Mouse (Mus musculus): Measurements from ENCODE around the gene Nup210. TPM values are rescaled to one million over a fixed set of nuclear protein-coding genes. Genes with fewer than 3 reads are reported as not detected.
A peak's percentile ranks its signal among the peaks of the same experiment; 100 is the strongest.

Gene Nup210
- polyA plus RNA-seq, 1 experiment, result 176 TPM

GRCm38 (mm10) chr6:91068511-91068910, 48.1 kb downstream of the Nup210 start:
- peaks cover 56% of the 10 kb centered on the region for H3K36me3 ChIP-seq (ENCODE audit: control insufficient read depth, insufficient read depth, low read length)
- WGBS, result 95% methylated on average over 1 of the region's 1 CpGs

DNA sequence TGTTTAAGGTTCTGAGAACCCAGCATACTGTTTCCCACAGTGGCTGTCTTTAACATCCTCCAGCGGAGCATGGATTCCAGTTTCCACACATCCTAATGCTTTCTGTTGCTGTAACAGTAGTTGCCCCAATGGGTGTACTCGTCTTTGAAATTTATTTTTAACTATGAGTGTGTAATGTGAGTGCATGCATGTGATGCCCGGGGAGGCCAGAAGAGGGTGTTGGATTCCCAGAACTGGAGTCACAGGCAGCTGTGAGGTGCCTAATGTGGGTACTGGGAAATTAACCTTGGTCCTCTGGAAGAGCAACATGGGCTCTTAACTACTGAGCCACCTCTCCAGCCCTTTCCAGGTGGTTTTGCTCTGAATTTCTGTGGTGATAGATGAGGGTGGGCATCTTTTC, 49.6 kb downstream of the Nup210 start:
- Histone ChIP-seq H3K27me3 (ENCODE audit: control insufficient read depth, insufficient read depth, low read length) (no peaks in the 10 kb centered on the region), H3K27ac (ENCODE audit: insufficient read depth, low read length) (no peak overlapping the region), H3K36me3 (ENCODE audit: control insufficient read depth, insufficient read depth, low read length) (peaks cover 49% of the 10 kb centered on the region), H3K4me1 (ENCODE audit: control insufficient read depth, insufficient read depth, insufficient read length) (no peaks in the 10 kb centered on the region), H3K4me3 (ENCODE audit: extremely low read depth, insufficient read depth, insufficient read length) (no peak overlapping the region)
- 90% methylated on average over 3 of the region's 3 CpGs for WGBS
- DNase-seq (ENCODE audit: low read depth in 1 of 2, low spot score in 2 of 2), result no peak
- no peak for TF ChIP-seq POLR2A (IDR thresholded peaks at IDR 0.05; ENCODE audit: low read depth, low read length)
- TF ChIP-seq CTCF (IDR thresholded peaks at IDR 0.05; ENCODE audit: extremely low read depth, insufficient read depth, insufficient read length, insufficient replicate concordance), result no peak

More at GRCm38 (mm10) chr6:91068511-91068910, 48.1 kb downstream of the Nup210 start:
- no peak for TF ChIP-seq POLR2A (IDR thresholded peaks at IDR 0.05; ENCODE audit: low read depth, low read length)
- TF ChIP-seq CTCF (IDR thresholded peaks at IDR 0.05; ENCODE audit: extremely low read depth, insufficient read depth, insufficient read length, insufficient replicate concordance), result no peak
- Histone ChIP-seq H3K27me3 (ENCODE audit: control insufficient read depth, insufficient read depth, low read length) (no peaks in the 10 kb centered on the region), H3K27ac (ENCODE audit: insufficient read depth, low read length) (no peak overlapping the region), H3K4me1 (ENCODE audit: control insufficient read depth, insufficient read depth, insufficient read length) (no peaks in the 10 kb centered on the region), H3K4me3 (ENCODE audit: extremely low read depth, insufficient read depth, insufficient read length) (no peak overlapping the region)
- DNase-seq (ENCODE audit: low read depth in 1 of 2, low spot score in 2 of 2), result no peak

DNA sequence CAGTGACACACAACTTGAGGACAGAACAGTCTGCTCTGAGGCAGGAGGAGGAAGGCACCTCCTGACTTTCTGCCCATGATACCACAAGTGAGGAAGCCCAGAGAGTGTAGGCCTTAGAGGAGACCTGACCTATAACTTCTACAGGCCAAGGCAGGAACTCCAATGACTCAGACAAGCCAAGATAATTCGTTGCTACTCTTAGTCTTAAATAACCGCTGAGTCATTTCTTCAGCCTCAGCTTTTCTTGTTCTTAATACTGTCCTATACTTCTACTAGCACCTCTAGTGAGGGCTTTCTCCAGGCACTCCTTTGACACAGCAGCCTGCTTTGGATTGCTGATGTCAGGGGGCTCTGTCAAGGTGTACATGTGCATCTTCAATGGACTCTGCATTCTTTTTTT, 55.3 kb downstream of the Nup210 start:
- WGBS, result 56% methylated on average over 2 of the region's 2 CpGs
- Histone ChIP-seq H3K4me3 (ENCODE audit: extremely low read depth, insufficient read depth, insufficient read length) (no peak overlapping the region), H3K36me3 (ENCODE audit: control insufficient read depth, insufficient read depth, low read length) (peaks cover 53% of the 10 kb centered on the region), H3K4me1 (ENCODE audit: control insufficient read depth, insufficient read depth, insufficient read length) (no peaks in the 10 kb centered on the region), H3K27me3 (ENCODE audit: control insufficient read depth, insufficient read depth, low read length) (no peaks in the 10 kb centered on the region), H3K27ac (ENCODE audit: insufficient read depth, low read length) (no peak overlapping the region)
- TF ChIP-seq POLR2A (IDR thresholded peaks at IDR 0.05; ENCODE audit: low read depth, low read length), result no peak
- TF ChIP-seq CTCF (IDR thresholded peaks at IDR 0.05; ENCODE audit: extremely low read depth, insufficient read depth, insufficient read length, insufficient replicate concordance), result no peak
- DNase-seq (ENCODE audit: low read depth in 1 of 2, low spot score in 2 of 2), result no peak

DNA sequence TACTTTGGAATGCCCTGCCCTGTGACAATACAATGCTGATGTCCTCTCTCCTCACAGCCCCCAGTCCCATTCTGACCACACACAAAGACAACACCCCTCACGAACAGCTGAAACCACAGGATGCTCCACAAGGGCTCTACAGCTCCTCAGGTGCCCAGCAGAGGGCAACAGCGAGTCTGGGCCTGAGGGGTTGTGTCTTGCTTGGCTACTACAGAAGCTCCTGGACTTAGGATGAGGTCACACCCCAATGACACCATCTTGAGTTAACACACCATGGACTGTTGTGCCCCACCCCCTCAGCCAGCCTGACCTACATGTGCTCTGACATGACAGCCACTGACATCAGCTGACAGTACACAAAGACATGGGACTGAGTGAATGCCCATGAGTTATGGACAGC, 56.9 kb downstream of the Nup210 start:
- Histone ChIP-seq H3K4me1 (ENCODE audit: control insufficient read depth, insufficient read depth, insufficient read length) (no peaks in the 10 kb centered on the region), H3K4me3 (ENCODE audit: extremely low read depth, insufficient read depth, insufficient read length) (no peak overlapping the region), H3K36me3 (ENCODE audit: control insufficient read depth, insufficient read depth, low read length) (peaks cover 54% of the 10 kb centered on the region), H3K27me3 (ENCODE audit: control insufficient read depth, insufficient read depth, low read length) (no peaks in the 10 kb centered on the region), H3K27ac (ENCODE audit: insufficient read depth, low read length) (no peak overlapping the region)
- 61% methylated on average over 2 of the region's 2 CpGs for WGBS
- TF ChIP-seq CTCF (IDR thresholded peaks at IDR 0.05; ENCODE audit: extremely low read depth, insufficient read depth, insufficient read length, insufficient replicate concordance) (peak; percentile 82), POLR2A (IDR thresholded peaks at IDR 0.05; ENCODE audit: low read depth, low read length) (no peak)
- DNase-seq (ENCODE audit: low read depth in 1 of 2, low spot score in 2 of 2), result peak; percentile 12 to 39

- H3K4me1 ChIP-seq (ENCODE audit: control insufficient read depth, insufficient read depth, insufficient read length), result no peaks in the 10 kb centered on the region
- H3K4me3 ChIP-seq (ENCODE audit: extremely low read depth, insufficient read depth, insufficient read length), result no peak overlapping the region
- no peak overlapping the region for H3K27ac ChIP-seq (ENCODE audit: insufficient read depth, low read length)
- TF ChIP-seq POLR2A (IDR thresholded peaks at IDR 0.05; ENCODE audit: low read depth, low read length) (no peak), CTCF (IDR thresholded peaks at IDR 0.05; ENCODE audit: extremely low read depth, insufficient read depth, insufficient read length, insufficient replicate concordance) (no peak)
- no peak for DNase-seq (ENCODE audit: low read depth in 1 of 2, low spot score in 2 of 2)
- no peaks in the 10 kb centered on the region for H3K27me3 ChIP-seq (ENCODE audit: control insufficient read depth, insufficient read depth, low read length)
- 85% methylated on average over 2 of the region's 2 CpGs for WGBS
- peaks cover 52% of the 10 kb centered on the region for H3K36me3 ChIP-seq (ENCODE audit: control insufficient read depth, insufficient read depth, low read length)
Observed at GRCm38 (mm10) chr6:91057989-91058388, 58.6 kb downstream of the Nup210 start.

- Histone ChIP-seq H3K27me3 (ENCODE audit: control insufficient read depth, insufficient read depth, low read length) (no peaks in the 10 kb centered on the region), H3K36me3 (ENCODE audit: control insufficient read depth, insufficient read depth, low read length) (peaks cover 44% of the 10 kb centered on the region), H3K4me1 (ENCODE audit: control insufficient read depth, insufficient read depth, insufficient read length) (no peaks in the 10 kb centered on the region), H3K27ac (ENCODE audit: insufficient read depth, low read length) (no peak overlapping the region), H3K4me3 (ENCODE audit: extremely low read depth, insufficient read depth, insufficient read length) (no peak overlapping the region)
- TF ChIP-seq CTCF (IDR thresholded peaks at IDR 0.05; ENCODE audit: extremely low read depth, insufficient read depth, insufficient read length, insufficient replicate concordance), result no peak
- TF ChIP-seq POLR2A (IDR thresholded peaks at IDR 0.05; ENCODE audit: low read depth, low read length), result no peak
- DNase-seq (ENCODE audit: low read depth in 1 of 2, low spot score in 2 of 2), result no peak
Observed at GRCm38 (mm10) chr6:91056348-91056747, 60.3 kb downstream of the Nup210 start.

DNA sequence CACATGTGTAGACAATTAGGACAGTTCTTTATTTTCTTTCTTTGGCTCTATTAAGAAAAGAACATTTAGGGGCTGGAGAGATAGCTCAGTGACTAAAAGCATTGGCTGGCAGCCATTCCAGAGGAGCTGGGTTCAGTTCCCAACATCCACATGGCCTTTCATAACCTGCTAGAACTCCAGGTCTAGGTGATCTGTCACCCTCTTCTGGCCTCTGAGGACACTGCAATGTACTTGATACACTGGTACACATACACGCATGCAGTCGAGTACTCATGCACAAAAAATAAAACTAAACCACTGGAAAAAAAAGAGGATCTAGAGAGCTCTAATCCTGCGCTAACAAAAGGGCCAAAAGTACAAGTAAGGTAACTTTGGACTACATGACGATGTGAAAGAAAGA, 64.1 kb downstream of the Nup210 start:
- Histone ChIP-seq H3K27ac (ENCODE audit: insufficient read depth, low read length) (no peak overlapping the region), H3K36me3 (ENCODE audit: control insufficient read depth, insufficient read depth, low read length) (peaks cover 34% of the 10 kb centered on the region), H3K4me1 (ENCODE audit: control insufficient read depth, insufficient read depth, insufficient read length) (no peaks in the 10 kb centered on the region), H3K27me3 (ENCODE audit: control insufficient read depth, insufficient read depth, low read length) (no peaks in the 10 kb centered on the region), H3K4me3 (ENCODE audit: extremely low read depth, insufficient read depth, insufficient read length) (no peak overlapping the region)
- TF ChIP-seq CTCF (IDR thresholded peaks at IDR 0.05; ENCODE audit: extremely low read depth, insufficient read depth, insufficient read length, insufficient replicate concordance) (no peak), POLR2A (IDR thresholded peaks at IDR 0.05; ENCODE audit: low read depth, low read length) (no peak)
- DNase-seq (ENCODE audit: low read depth in 1 of 2, low spot score in 2 of 2), result no peak
- WGBS, result 94% methylated on average over 4 of the region's 4 CpGs
